Mouse (Mus musculus): ENCODE data around the gene Tas2r137. TPM values are rescaled to one million over a fixed set of nuclear protein-coding genes. Genes with fewer than 3 reads are reported as not detected.

The Tas2r137 gene
- polyA plus RNA-seq, 1 experiment from 2014 or later = not detected

GRCm38 (mm10) chr6:40519408-40519807 lies 28.4 kb downstream of the Tas2r137 start, which contains the start of gene Prss37:
Gene Prss37 (minus strand): TSS chr6:40519508.
- no peaks in the 10 kb centered on the region for H3K4me1 ChIP-seq
- WGBS = 83% methylated on average over 1 of the region's 1 CpGs
- no peaks in the 10 kb centered on the region for H3K36me3 ChIP-seq
- DNase-seq (ENCODE audit: low spot score) = no peak
- no peaks in the 10 kb centered on the region; the same call in 1 of the 2 replicates for H3K9me3 ChIP-seq (replicated peaks)
- H3K27ac ChIP-seq (replicated peaks) = no peak within 1 kb of the TSS
- H3K4me3 ChIP-seq = no peak within 1 kb of the TSS
- H3K27me3 ChIP-seq (ENCODE audit: low read depth, poor library complexity, severe bottlenecking) = no peaks in the 10 kb centered on the region

Other genes starting within 250 kb of the Tas2r137 start
- gene Agk, start 166.1 kb upstream of the Tas2r137 start, polyA plus RNA-seq (2016; fragmentation: Nextera tagmentation; extraction: Ambion mirVana) = 46.3 and 47.6 TPM in 2 replicates
- 12.2 and 12.5 TPM in 2 replicates for gene E330009J07Rik, start 55.1 kb upstream of the Tas2r137 start, polyA plus RNA-seq (2016; fragmentation: Nextera tagmentation; extraction: Ambion mirVana)
- gene Wee2, start 52.1 kb upstream of the Tas2r137 start, polyA plus RNA-seq (2016; fragmentation: Nextera tagmentation; extraction: Ambion mirVana) = 0.07 TPM in 1 of 2 replicates, not detected in the other
- gene Ssbp1, start 19.9 kb upstream of the Tas2r137 start, polyA plus RNA-seq (2016; fragmentation: Nextera tagmentation; extraction: Ambion mirVana) = 226 and 228 TPM in 2 replicates
- not detected in 2 replicates for gene Tas2r108, start 2.3 kb downstream of the Tas2r137 start, polyA plus RNA-seq (2016; fragmentation: Nextera tagmentation; extraction: Ambion mirVana)
- not detected in 2 replicates for gene Prss37, start 28.3 kb downstream of the Tas2r137 start, polyA plus RNA-seq (2016; fragmentation: Nextera tagmentation; extraction: Ambion mirVana)
- 0.11 and 0.22 TPM in 2 replicates for gene Olfr461, start 63.8 kb downstream of the Tas2r137 start, polyA plus RNA-seq (2016; fragmentation: Nextera tagmentation; extraction: Ambion mirVana)
- not detected in 2 replicates for gene Olfr460, start 78.3 kb downstream of the Tas2r137 start, polyA plus RNA-seq (2016; fragmentation: Nextera tagmentation; extraction: Ambion mirVana)
- gene Clec5a, start 94.6 kb downstream of the Tas2r137 start, polyA plus RNA-seq (2016; fragmentation: Nextera tagmentation; extraction: Ambion mirVana) = 0.31 and 0.55 TPM in 2 replicates
- gene Tas2r138, start 122.1 kb downstream of the Tas2r137 start, polyA plus RNA-seq (2016; fragmentation: Nextera tagmentation; extraction: Ambion mirVana) = not detected in 2 replicates
- gene Mgam, start 137.6 kb downstream of the Tas2r137 start, polyA plus RNA-seq (2016; fragmentation: Nextera tagmentation; extraction: Ambion mirVana) = not detected in 2 replicates

Data from midbrain, embryonic 10.5 days (tissue).